Mouse (Mus musculus): ENCODE measurements around the gene Cacna2d1.

The Cacna2d1 gene

DNA sequence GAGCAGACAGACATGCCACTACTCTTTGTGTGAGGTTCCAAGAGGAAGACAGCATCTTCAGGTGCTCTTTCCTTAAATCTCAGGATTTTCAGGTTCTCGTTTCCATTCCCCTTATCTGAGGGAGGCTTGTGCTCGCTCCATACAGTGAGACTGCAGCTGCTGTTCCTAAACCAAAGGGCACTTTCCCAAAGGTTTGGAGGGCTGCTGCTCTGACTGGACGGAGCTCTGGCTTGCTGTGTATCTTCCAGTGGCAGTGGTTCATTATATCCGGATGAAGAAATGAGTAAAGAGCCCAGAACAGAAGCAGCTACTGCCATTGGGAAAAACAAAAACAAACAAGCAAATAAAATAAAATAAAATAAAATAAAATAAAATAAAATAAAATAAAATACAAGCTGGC lies 359.3 kb downstream of the Cacna2d1 start:
- no peak for DNase-seq

DNA sequence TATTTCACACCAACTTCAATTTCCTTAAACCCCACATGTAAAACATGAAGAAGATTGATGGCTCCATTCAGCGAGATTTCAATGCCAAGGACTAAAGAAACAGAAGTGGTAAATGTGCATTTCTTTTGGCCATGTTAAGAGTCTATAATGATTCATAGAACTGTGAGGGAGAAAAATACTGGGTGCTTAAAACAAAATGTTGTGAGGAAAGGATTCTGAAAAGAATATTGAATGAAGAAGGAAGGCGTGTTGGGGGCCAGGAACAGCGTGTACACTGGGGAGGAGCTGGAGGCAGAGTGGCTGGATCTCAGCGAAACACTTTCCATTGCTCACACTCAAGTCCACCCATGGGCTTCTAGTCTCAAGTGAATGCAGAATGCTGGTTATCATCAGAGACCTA lies 360.2 kb downstream of the Cacna2d1 start:
- no peak for DNase-seq

DNA sequence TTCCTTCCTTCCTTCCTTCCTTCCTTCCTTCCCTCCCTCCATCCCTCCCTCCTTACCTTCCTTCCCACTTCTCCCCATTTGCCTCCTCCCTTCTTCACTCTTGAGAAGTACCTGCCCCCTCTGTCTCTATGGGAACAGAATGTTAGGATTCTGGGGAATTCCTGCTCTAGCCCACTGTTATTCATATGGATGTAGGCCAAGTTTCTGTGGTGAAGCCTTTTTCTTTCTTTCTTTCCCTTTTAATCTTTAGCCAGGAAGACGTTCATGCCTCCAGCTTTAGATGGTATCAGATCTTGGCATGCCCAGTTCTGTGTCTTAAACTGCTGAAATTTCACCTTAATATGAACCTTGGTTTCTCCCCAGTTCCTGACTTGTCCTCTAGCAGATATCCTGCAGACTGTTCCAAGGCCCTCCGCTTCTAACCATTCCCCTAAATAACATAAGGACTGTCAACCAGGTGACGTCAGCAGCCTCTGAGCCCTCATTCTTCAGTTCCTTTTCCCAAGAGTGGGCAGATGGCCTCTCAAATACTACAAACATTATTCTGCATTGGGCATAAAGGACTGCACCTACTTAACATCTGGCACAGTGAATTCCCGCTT lies 362.8 kb downstream of the Cacna2d1 start:
- DNase-seq, result no peak

DNA sequence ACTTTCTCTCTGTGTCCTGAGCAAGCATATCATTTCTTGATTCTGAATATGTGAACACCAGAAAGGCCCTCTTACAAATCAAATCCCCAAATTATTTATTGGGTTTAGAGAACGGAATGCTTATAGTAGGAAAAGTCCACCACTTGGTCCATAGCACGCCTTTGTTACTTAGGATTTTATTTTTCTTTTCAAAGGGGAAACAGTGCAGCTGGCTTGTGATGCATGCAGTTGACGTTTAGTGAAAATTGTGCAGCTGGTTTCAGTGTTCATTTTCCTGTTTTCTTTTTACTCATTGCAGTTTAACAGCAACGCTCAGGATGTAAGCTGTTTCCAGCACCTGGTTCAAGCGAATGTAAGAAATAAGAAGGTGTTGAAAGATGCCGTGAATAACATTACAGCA lies 365.1 kb downstream of the Cacna2d1 start:
- DNase-seq, result no peak

DNA sequence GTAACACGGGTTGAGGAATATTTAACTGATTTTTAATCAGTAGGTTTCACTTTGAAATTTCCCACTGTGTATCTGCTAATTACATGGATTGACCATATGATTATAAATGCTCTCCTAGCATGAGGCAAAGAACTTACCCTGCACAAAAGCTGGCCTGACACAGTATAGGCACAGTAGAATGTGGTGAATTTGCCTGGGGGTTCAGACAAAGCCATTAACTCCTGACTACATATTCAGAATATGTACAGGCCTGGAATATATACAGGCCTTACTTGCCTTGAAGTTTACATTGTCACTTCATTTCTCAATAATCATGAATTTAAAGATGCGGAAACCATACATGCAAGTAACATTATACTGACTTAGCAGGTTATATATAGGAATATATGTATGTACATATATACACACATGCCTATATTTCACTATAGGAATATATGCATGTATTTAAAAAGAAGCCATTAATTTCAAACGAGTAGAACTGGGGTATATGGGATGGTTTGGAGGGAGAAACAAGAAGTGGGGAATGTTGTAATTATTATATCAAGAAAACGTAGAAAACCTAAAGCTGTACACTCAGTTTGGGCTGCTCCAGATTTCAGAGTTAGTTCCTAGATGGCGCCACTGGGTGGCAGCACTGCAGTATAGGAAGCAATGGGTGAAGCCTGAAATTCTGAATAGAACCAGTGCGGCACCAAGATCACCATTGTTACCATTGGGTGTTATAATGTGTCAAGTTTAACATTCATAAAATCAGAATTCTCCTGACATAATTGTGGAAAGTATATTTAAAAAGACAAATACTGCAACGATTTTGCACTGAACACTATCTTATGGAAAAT lies 374.9 kb downstream of the Cacna2d1 start:
- DNase-seq, result peak; percentile 73

DNA sequence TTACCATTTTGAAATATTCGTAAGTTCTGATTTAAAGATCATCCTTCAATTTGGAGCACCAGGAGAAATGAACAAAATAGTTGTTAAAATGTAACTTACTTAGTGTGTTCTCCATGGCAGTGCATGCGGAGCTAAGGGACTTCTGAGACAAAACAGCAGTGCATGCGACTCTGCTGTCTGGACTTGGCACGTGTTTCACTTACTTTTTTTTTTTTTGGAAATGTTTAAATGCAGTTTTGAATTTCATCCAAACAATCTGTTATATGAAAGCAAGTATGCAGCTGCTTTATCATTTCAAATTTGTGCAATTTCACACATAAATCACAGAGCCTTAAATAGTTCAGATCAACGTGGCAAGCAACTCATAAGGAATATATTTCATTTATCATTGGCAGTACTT lies 379.8 kb downstream of the Cacna2d1 start:
- no peak for DNase-seq

DNA sequence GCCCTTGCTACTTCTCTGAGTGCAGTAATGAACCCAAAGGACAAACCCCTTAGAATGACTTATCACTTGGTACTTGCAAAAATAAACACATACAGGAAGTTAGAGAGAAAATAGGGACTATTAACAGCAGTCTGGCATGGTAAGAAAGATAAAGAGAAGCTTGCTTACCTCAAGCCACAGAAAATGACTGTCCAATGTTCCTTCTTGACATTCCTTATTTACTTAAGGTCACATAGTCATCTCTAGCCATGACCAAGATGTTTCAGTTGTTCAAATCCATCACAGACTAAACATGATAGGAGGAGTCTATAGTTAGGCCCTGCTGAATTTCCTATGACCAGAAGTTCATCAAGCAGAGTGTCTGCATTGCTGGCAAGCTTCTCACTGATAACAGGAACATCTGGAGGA lies 381.5 kb downstream of the Cacna2d1 start:
- no peak for DNase-seq

DNA sequence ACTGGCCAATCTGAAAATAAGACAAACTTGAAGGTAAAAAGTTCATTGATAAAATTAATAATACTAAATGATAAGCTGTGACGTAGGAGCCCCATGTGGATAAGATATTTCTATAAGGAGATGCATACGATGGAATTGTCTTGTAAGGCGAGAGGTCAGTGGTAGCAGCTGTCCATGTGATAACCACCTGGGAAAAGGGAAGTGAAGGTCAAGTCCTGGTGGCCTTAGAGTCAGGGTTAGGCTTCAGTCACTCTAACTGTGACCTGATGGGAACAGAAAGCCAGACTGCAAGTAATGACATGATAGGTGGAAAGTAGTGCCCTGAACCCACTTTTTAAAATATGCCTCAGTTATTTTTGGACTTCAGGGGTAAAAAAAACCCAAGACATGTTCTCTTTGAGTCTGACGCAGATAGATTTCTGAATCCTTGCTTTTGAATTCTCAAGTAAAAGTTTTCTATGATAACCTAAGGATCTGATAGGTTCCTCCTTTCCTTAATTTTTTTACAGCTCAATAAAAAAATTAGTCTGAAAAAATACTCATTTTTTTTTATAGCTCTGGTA lies 383.3 kb downstream of the Cacna2d1 start:
- DNase-seq, result no peak

DNA sequence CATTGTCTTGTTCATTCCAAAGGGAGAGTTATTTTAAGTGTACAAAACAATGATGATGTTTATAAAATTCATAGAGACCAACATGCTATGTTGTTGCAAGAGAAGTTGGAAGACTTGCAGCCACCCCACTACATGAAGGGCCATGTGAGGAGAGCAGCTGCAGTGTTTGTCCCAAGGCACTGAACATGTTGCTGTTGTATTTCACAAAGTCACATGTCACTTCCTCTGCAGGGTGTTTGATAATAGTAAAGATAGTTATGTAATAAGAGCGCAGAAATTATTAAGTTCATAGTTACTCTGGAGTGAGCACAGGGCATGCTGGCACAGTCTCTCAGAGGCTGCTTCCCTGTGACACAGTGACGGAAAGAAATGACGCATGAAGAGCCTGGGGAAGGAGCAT lies 392.1 kb downstream of the Cacna2d1 start:
- DNase-seq, result no peak

DNA sequence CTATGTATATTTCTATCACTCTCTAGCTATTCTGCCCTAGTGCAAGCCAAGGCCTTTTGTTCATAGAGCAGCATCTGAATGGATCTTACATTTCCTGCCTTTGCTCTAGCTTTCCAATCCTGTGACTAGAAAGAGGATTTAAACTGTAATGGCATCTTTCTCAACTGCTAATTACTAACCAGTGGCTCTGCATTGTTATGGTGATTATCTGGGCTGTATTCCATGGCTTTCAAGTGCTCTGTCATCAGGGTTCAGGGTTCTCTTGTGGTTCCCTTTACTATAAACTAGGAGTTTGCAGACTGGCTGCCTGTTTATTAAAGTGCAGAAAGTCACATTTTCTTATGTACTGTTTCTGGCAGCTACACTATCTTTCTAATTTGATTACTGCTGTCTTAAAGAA lies 410.9 kb downstream of the Cacna2d1 start:
- peak; percentile 13 for DNase-seq

DNA sequence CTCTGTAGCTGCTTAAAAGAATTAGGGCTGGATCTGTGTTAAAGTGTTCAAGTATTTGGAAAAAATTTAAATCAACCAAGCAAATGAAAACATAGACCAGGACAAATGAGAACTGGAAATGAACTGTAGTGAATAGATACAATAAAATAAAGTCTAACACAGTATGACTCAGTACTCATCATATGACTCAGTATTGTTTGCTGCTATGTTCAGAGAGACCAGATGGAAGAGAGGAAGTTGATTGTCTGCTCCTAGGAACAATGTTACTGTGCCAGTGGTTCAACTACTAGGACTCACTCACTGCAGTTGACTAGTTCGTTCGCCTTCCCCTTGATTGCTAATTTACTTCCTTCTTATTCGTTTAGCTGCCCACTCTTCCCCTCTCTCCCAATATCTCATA lies 421.3 kb downstream of the Cacna2d1 start:
- DNase-seq, result no peak

DNA sequence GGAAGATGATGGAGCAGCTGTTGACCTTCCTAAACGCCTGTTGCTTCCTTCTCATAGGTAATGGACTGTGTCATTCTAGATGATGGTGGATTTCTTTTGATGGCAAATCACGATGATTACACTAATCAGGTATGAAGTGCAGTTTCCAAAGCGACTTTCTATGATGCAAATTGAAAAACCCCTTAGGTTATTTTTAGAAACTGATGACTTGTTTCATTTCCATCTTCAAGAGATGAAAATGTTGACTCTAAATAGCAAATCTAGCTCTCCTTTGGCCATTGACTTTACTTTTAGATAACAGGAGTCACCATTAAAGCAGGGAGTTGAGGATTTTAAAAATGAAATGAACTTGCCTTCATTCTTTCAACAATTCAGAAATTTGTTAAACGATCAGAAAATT lies 423.2 kb downstream of the Cacna2d1 start:
- no peak for DNase-seq

DNA sequence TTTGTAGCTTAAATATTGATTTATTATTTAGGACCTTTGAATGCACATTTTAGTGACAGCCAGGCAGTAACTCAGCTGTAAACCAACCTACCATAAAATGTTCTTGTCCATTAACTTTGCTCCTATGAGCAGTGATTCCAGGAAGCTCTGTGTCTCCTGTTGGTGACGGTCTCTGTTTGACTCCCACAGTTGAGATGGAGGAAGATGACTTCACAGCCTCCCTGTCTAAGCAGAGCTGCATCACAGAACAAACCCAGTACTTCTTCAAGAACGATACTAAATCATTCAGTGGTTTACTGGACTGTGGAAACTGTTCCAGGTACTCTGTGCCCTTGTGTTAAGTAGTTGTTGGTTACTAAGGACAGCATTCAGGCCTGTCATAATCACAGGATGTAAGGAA lies 427.6 kb downstream of the Cacna2d1 start:
- DNase-seq, result no peak

DNA sequence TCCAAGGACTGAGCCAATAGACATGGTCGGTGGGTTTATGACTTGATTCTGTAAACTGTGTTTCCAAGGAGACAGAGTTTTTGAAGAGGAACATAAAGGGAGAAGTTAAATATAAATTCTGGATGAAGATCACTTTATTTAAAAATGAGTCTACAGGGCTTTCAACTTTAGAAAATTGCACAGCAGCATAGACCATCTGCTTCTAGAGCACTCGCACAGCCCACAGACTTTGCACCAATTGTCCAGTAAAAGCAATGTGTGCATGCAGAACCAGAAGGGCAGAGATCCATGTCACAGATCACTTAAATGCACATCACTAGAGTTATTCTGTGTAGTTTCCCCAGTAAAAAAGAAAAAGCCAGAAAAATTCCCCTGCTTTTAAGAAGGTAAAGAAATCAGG lies 428.7 kb downstream of the Cacna2d1 start:
- no peak for DNase-seq

DNA sequence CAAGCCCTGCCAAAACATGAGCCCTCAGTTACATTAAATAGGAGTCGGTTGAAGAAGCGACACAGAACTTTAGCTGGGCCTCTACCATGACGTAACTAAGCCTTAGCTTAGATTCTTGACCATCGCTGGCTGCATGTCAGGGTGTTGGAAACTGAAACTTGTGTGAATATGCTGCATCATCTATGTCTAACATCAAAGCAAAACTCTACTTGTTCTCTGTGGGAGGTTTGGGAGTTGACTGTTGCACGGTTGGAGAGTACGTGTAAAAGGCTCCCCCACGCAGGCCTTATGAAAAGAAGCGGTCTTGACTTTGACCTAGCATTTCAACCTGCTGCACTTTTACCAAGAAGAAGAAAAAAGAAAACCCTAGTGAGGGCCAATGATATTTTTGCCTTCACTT lies 436.2 kb downstream of the Cacna2d1 start:
- DNase-seq, result no peak

DNA sequence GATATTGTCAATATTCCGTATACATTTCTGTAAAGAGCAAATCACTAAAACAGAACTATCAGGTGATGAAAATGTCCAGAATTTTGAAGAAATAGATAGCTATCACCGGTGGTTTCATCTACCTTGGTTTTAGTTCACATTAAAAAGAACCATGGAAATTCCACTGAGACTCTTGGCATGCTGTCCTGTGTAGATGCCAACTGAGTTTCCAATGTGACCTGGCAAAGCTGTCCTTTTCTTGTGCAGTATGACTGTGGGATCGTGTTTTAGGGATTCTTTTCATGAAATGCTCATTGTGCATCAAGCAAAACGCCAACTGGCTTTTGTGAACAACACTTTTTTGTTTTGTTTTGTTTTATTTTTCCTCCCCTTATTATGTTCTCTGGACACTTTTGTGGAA lies 439.5 kb downstream of the Cacna2d1 start:
- DNase-seq, result no peak

DNA sequence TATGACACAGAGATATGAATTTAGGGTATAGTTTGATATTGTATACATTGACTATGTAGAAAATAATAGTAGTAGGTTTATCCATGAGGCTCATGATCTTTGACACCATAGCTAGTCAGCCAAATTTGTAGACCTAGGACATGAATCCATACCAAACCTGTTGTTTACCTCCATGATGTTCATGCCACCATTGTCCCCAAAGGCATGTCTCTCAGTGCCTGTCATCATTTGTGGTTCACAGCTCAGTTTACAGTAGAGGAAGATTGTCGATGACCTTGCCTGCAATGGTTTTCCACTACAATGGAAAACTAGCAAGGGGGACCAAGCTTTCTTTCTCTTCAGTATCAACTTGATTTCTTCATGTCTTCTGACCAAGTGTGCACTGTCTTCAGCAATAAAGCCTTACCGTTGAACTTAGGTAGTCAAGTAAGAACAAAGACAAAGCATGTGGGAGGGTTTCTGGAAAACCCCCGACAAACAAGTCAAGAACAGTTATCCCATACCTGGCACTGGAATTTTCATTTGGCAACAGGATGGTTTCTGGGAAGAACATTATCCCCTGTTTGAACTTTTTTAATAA lies 441.9 kb downstream of the Cacna2d1 start:
- DNase-seq, result no peak

DNA sequence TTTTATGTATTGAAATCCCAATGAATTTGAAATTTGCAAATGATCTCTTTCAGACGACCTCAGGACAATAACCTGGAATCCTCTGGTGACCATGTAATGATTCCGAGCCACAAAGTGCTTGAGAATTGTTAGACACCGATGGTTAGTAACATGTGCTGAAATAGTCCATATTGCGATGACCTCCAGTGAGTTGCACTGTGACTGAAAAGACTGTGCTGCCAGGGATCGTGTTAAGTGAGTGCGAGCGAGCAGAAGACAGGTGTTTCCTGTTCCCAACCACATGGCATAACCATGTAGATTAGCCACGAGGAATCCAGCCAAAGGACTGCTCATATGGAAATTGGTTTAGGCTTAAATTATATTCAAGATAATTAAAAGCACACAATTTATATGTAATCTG lies 475.5 kb downstream of the Cacna2d1 start:
- DNase-seq, result peak; percentile 31

DNA sequence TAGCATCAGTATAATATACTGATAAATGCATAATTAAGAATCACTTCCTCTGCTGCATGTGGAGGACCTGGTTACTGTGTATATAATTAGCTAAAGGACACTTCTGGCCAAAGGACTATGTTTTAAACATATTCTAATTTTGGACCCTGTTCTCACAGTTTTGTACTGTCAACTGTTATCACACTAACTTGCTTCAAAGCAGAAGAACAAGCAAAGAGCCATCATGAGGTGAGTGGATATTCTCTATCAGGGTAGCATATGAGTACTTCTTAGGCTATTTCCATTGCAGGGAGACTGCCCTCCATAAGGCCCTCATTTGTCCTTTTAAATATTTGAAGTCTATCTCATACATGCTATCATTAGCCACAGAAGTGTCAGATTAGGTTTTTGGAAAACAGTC lies 480.2 kb downstream of the Cacna2d1 start:
- no peak for DNase-seq

DNA sequence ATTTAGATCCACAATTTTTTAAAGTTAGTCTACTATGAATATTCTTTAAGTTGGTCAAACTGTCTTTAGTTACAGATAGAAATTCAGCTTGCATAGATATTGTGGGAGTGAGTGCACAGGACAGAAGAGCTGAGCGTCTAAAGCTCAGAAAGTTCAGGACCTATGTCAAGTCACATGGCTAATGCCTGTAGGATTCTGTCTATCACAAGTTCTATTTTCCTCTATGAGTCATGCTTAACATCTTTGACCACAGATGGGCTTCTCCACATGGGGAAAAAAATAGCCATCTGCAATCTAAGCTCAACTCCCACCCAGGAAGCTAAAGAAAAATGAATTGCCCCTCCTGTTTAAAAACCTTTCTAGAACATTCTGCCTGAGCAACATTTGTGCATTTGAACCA lies 483.5 kb downstream of the Cacna2d1 start:
- no peak for DNase-seq

DNA sequence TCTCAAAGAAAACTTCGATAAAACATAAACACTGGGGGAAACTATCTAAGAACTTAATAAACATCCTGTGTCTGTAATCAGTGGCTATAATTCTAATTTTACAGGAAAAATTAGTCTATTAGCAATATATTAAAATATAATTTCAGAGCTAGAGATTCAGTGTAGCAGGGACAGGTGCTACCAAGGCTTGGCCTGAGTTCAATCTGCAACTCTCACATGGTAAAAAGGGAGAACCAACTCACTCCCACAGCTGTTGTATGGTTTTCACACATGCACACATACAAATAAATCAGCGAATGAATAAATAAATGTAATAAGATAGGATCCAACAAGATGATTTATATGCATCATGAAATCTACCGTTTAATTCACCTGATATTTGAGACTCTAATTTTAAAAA lies 484.0 kb downstream of the Cacna2d1 start:
- DNase-seq, result no peak

Data from lung, postnatal 10 days (tissue).